Mouse (Mus musculus): ENCODE measurements around the gene Stard13. TPM values are rescaled to one million over a fixed set of nuclear protein-coding genes. Genes with fewer than 3 reads are reported as not detected.

The Stard13 gene
- polyA plus RNA-seq (2014; fragmentation: Nextera tagmentation; extraction: Ambion mirVana): 2.7 and 7.1 TPM in 2 replicates

DNA sequence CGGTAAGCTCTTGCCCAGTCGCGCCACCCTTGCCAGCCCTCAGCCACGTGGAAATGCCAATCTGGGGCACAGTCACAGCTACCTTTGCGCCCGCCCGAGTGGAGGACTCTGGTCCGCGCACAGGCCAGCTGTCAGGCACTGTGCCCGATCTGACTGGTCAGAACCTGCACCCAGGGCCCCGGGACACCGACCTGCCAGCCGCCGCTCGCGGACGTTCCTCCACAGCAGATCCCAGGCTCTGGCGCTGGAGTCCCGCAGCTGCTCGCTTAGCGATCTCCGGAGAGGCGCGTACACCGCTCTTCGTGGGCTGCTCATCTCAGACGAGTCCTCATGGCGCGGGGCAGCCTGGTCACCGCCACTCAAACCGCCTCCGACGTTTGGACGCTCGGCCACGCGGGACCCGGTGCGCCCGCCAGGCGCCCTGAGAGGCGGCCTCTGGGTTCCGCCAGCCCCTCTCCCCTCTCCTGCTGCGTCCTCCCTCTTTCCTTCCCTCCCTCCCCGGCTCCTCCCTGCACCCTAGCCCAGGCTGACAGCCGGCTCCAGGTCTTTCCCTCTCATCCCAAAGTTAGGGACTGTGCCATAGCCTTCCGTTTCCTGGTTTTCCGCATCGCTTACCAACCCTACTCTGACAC, at the start of gene Stard13:
TSS of gene Stard13 (minus strand) at position 437 of the 632 bp plus-strand sequence.
- Histone ChIP-seq H3K27me3 (ENCODE audit: control insufficient read depth, insufficient read depth, low read length) (no peaks in the 10 kb centered on the region), H3K9me3 (ENCODE audit: control insufficient read depth, low read length) (no peaks in the 10 kb centered on the region), H3K27ac (ENCODE audit: low read depth, low read length) (no peak within 1 kb of the TSS), H3K4me2 (ENCODE audit: low read depth, low read length) (peak within 1 kb of the TSS; percentile 81), H3K4me3 (ENCODE audit: low read depth, low read length) (peak within 1 kb of the TSS; percentile 46), H3K36me3 (ENCODE audit: control insufficient read depth, insufficient read depth, low read length) (no peaks in the 10 kb centered on the region), H3K9ac (replicated peaks; ENCODE audit: low read depth, low read length) (peak within 1 kb of the TSS; percentile 53), H3K4me1 (ENCODE audit: control insufficient read depth, insufficient read depth, low read length) (no peaks in the 10 kb centered on the region; the same call in 1 of the 2 replicates)
- peak; percentile 85 for ATAC-seq (ENCODE audit: low read depth)
- under 1% methylated on average over 49 of the region's 49 CpGs for WGBS

GRCm38 (mm10) chr5:151279531-151279930, 45.9 kb upstream of the Stard13 start:
- WGBS: 59% methylated on average over 7 of the region's 7 CpGs
- H3K27ac ChIP-seq (ENCODE audit: low read depth, low read length): no peak overlapping the region
- no peak overlapping the region for H3K9ac ChIP-seq (replicated peaks; ENCODE audit: low read depth, low read length)

DNA sequence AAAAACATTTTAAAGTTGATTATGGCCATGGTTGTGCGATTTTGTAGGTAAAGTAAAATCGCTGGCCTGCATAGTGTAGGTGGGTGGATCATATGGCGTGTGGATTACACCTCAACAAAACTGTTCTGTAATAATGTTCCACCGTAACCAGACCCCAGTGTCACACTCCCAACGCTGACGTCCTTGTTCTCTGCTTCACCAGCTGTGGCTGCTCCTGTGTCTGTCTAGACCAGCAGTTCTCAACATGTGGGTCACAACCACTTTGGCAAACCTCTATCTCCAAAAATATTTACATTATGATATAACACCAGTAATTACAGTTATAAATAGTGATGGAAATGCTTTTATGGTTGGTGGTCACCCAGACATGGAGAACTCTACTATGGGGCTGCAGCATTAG, 44.3 kb upstream of the Stard13 start:
- 94% methylated on average over 6 of the region's 6 CpGs for WGBS
- ATAC-seq (ENCODE audit: low read depth): no peak
- no peak overlapping the region for H3K9ac ChIP-seq (replicated peaks; ENCODE audit: low read depth, low read length)
- no peaks in the 10 kb centered on the region for H3K36me3 ChIP-seq (ENCODE audit: control insufficient read depth, insufficient read depth, low read length)
- no peak overlapping the region for H3K27ac ChIP-seq (ENCODE audit: low read depth, low read length)
- H3K4me1 ChIP-seq (ENCODE audit: control insufficient read depth, insufficient read depth, low read length): no peaks in the 10 kb centered on the region
- no peaks in the 10 kb centered on the region for H3K27me3 ChIP-seq (ENCODE audit: control insufficient read depth, insufficient read depth, low read length)
- no peaks in the 10 kb centered on the region for H3K9me3 ChIP-seq (ENCODE audit: control insufficient read depth, low read length)
- H3K4me2 ChIP-seq (ENCODE audit: low read depth, low read length): no peak overlapping the region
- H3K4me3 ChIP-seq (ENCODE audit: low read depth, low read length): no peak overlapping the region

More at GRCm38 (mm10) chr5:151279531-151279930, 45.9 kb upstream of the Stard13 start:
- ATAC-seq (ENCODE audit: low read depth): no peak
- H3K27me3 ChIP-seq (ENCODE audit: control insufficient read depth, insufficient read depth, low read length): no peaks in the 10 kb centered on the region
- H3K9me3 ChIP-seq (ENCODE audit: control insufficient read depth, low read length): no peaks in the 10 kb centered on the region
- no peak overlapping the region for H3K4me2 ChIP-seq (ENCODE audit: low read depth, low read length)
- no peaks in the 10 kb centered on the region for H3K36me3 ChIP-seq (ENCODE audit: control insufficient read depth, insufficient read depth, low read length)
- no peaks in the 10 kb centered on the region for H3K4me1 ChIP-seq (ENCODE audit: control insufficient read depth, insufficient read depth, low read length)
- H3K4me3 ChIP-seq (ENCODE audit: low read depth, low read length): no peak overlapping the region

GRCm38 (mm10) chr5:151275986-151276385, 42.4 kb upstream of the Stard13 start:
- H3K4me1 ChIP-seq (ENCODE audit: control insufficient read depth, insufficient read depth, low read length): no peaks in the 10 kb centered on the region
- no peak overlapping the region for H3K27ac ChIP-seq (ENCODE audit: low read depth, low read length)
- H3K4me2 ChIP-seq (ENCODE audit: low read depth, low read length): no peak overlapping the region
- H3K27me3 ChIP-seq (ENCODE audit: control insufficient read depth, insufficient read depth, low read length): no peaks in the 10 kb centered on the region
- no peaks in the 10 kb centered on the region for H3K36me3 ChIP-seq (ENCODE audit: control insufficient read depth, insufficient read depth, low read length)
- no peak for ATAC-seq (ENCODE audit: low read depth)
- WGBS: 89% methylated on average over 2 of the region's 2 CpGs
- H3K4me3 ChIP-seq (ENCODE audit: low read depth, low read length): no peak overlapping the region
- no peak overlapping the region for H3K9ac ChIP-seq (replicated peaks; ENCODE audit: low read depth, low read length)
- no peaks in the 10 kb centered on the region for H3K9me3 ChIP-seq (ENCODE audit: control insufficient read depth, low read length)

DNA sequence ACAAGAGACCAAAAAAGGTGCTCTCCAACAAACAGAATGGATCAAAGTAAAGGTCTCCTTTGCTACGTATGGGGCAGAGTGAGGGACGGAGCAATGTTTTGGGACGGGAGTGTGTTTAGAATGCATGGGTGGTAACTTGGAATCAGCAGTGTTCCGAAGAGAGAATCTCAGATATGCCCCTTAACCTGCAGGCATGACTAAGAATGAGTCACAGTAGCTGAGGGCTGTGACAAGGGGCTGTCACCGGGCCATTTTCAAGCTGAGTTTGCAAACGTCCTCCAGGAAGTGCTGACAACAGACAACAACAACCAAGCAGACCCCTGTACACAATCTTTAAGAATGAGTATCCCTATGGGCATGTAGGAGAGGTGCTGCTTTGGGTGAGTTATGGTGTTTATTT, 40.6 kb upstream of the Stard13 start:
- WGBS: 80% methylated on average over 6 of the region's 6 CpGs
- no peak overlapping the region for H3K27ac ChIP-seq (ENCODE audit: low read depth, low read length)
- no peak overlapping the region for H3K4me3 ChIP-seq (ENCODE audit: low read depth, low read length)
- no peak overlapping the region for H3K9ac ChIP-seq (replicated peaks; ENCODE audit: low read depth, low read length)
- no peaks in the 10 kb centered on the region for H3K4me1 ChIP-seq (ENCODE audit: control insufficient read depth, insufficient read depth, low read length)
- no peak overlapping the region for H3K4me2 ChIP-seq (ENCODE audit: low read depth, low read length)
- H3K27me3 ChIP-seq (ENCODE audit: control insufficient read depth, insufficient read depth, low read length): no peaks in the 10 kb centered on the region
- H3K9me3 ChIP-seq (ENCODE audit: control insufficient read depth, low read length): no peaks in the 10 kb centered on the region
- H3K36me3 ChIP-seq (ENCODE audit: control insufficient read depth, insufficient read depth, low read length): no peaks in the 10 kb centered on the region
- ATAC-seq (ENCODE audit: low read depth): no peak

- no peaks in the 10 kb centered on the region for H3K4me1 ChIP-seq (ENCODE audit: control insufficient read depth, insufficient read depth, low read length)
- H3K9ac ChIP-seq (replicated peaks; ENCODE audit: low read depth, low read length): no peak overlapping the region
- no peaks in the 10 kb centered on the region for H3K27me3 ChIP-seq (ENCODE audit: control insufficient read depth, insufficient read depth, low read length)
- no peaks in the 10 kb centered on the region for H3K9me3 ChIP-seq (ENCODE audit: control insufficient read depth, low read length)
- H3K36me3 ChIP-seq (ENCODE audit: control insufficient read depth, insufficient read depth, low read length): no peaks in the 10 kb centered on the region
- 95% methylated on average over 5 of the region's 5 CpGs for WGBS
- no peak overlapping the region for H3K27ac ChIP-seq (ENCODE audit: low read depth, low read length)
- no peak overlapping the region for H3K4me2 ChIP-seq (ENCODE audit: low read depth, low read length)
- no peak for ATAC-seq (ENCODE audit: low read depth)
- H3K4me3 ChIP-seq (ENCODE audit: low read depth, low read length): no peak overlapping the region
Observed at GRCm38 (mm10) chr5:151270815-151271214, 37.2 kb upstream of the Stard13 start.

GRCm38 (mm10) chr5:151266896-151267634, 33.4 kb upstream of the Stard13 start:
- Histone ChIP-seq H3K9me3 (ENCODE audit: control insufficient read depth, low read length) (no peaks in the 10 kb centered on the region), H3K4me3 (ENCODE audit: low read depth, low read length) (no peak overlapping the region), H3K27me3 (ENCODE audit: control insufficient read depth, insufficient read depth, low read length) (no peaks in the 10 kb centered on the region), H3K4me2 (ENCODE audit: low read depth, low read length) (no peak overlapping the region), H3K4me1 (ENCODE audit: control insufficient read depth, insufficient read depth, low read length) (no peaks in the 10 kb centered on the region), H3K27ac (ENCODE audit: low read depth, low read length) (no peak overlapping the region), H3K9ac (replicated peaks; ENCODE audit: low read depth, low read length) (no peak overlapping the region), H3K36me3 (ENCODE audit: control insufficient read depth, insufficient read depth, low read length) (no peaks in the 10 kb centered on the region)
- ATAC-seq (ENCODE audit: low read depth): no peak
- 73% methylated on average over 14 of the region's 14 CpGs for WGBS

DNA sequence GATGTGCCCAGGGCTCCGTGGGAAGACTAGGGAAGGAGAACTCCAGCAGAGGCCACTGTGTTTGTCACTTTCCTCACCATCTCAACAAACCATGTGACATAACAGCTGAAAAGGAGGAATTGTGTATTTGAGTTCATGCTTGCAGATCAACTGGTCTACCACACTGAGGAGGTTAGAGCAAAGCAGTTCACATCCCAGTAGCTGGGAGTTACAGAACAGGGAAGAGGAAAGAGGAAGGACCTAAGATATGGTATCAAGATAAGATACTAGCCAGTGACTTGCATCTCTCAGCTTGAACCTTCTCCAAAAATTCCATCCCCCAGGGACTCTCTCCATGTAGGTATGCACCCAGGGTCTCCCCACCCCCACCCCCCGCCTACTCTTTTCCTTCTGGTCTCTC, 27.9 kb upstream of the Stard13 start:
- H3K9ac ChIP-seq (replicated peaks; ENCODE audit: low read depth, low read length): no peak overlapping the region
- ATAC-seq (ENCODE audit: low read depth): no peak
- 78% methylated on average over 2 of the region's 2 CpGs for WGBS

DNA sequence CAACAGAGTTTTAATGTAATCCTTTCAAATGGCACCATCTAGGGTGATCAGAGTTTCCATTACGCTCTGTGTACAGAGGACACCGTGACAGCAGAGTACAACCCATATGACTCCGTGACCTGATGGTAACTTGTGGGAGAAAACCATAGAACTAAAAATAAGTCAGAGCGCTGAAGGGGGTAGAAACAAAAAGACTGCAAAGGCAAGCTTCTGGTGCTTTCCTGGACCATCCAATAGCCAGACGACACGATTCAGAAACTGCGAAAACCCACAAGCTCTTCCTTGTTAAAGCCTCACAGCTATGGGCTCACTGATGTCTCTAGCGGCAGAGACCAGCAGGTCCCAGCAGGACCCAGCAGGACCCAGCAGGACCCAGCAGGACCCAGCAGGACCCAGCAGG, 18.6 kb upstream of the Stard13 start:
- no peak for ATAC-seq (ENCODE audit: low read depth)
- H3K4me2 ChIP-seq (ENCODE audit: low read depth, low read length): no peak overlapping the region

More for the DNA sequence above, 27.9 kb upstream of the Stard13 start:
- Histone ChIP-seq H3K4me3 (ENCODE audit: low read depth, low read length) (no peak overlapping the region), H3K4me1 (ENCODE audit: control insufficient read depth, insufficient read depth, low read length) (no peaks in the 10 kb centered on the region), H3K36me3 (ENCODE audit: control insufficient read depth, insufficient read depth, low read length) (no peaks in the 10 kb centered on the region), H3K27ac (ENCODE audit: low read depth, low read length) (no peak overlapping the region), H3K4me2 (ENCODE audit: low read depth, low read length) (no peak overlapping the region), H3K9me3 (ENCODE audit: control insufficient read depth, low read length) (no peaks in the 10 kb centered on the region), H3K27me3 (ENCODE audit: control insufficient read depth, insufficient read depth, low read length) (no peaks in the 10 kb centered on the region)

More for the DNA sequence above, 18.6 kb upstream of the Stard13 start:
- WGBS: 63% methylated on average over 8 of the region's 8 CpGs
- H3K36me3 ChIP-seq (ENCODE audit: control insufficient read depth, insufficient read depth, low read length): no peaks in the 10 kb centered on the region
- no peak overlapping the region for H3K27ac ChIP-seq (ENCODE audit: low read depth, low read length)
- no peaks in the 10 kb centered on the region for H3K4me1 ChIP-seq (ENCODE audit: control insufficient read depth, insufficient read depth, low read length)
- H3K4me3 ChIP-seq (ENCODE audit: low read depth, low read length): no peak overlapping the region
- H3K9ac ChIP-seq (replicated peaks; ENCODE audit: low read depth, low read length): no peak overlapping the region
- H3K9me3 ChIP-seq (ENCODE audit: control insufficient read depth, low read length): no peaks in the 10 kb centered on the region
- no peaks in the 10 kb centered on the region for H3K27me3 ChIP-seq (ENCODE audit: control insufficient read depth, insufficient read depth, low read length)

Measured in neural tube, embryonic 14.5 days (tissue).